Mouse (Mus musculus): ENCODE data around the gene Slc17a2.

DNA sequence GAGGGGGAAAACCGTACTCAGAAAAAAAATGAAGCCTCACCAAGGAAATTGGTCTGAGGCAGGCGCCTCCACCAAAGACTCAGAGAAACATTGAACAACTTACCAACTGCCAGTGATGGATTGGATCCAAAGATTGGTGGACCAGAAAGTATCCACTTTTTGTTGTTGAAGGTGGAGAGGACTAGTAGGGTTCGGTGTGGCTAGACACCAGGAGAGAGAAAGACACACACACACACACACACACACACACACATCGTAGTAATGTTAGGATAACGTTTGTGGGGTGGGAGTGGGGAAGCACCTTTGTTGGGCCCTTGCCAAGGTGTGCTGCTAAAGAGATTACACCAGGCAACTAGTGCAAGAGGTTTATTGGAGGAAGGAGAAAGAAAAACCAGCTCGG is 60.2 kb downstream of the Slc17a2 start:
- TF ChIP-seq POLR2AphosphoS2 (IDR thresholded peaks at IDR 0.05; ENCODE audit: low read depth, low read length) (no peak), NELFE (IDR thresholded peaks at IDR 0.05; ENCODE audit: low read depth, low read length) (no peak), POLR2A (IDR thresholded peaks at IDR 0.05; ENCODE audit: low read depth, low read length) (no peak), EP300 (IDR thresholded peaks at IDR 0.05; ENCODE audit: low read length) (no peak)
